Mouse (Mus musculus) liver, postnatal 0 days (tissue): ENCODE measurements around the gene P2ry14. TPM values are rescaled to one million over a fixed set of nuclear protein-coding genes. Genes with fewer than 3 reads are reported as not detected.

ENCODE experiments used
- ATAC-seq: fragments of 200-750 bp; cut with Nextera tagmentation; 2 replicates; pipeline ENCODE4 v1.8.0; 2017; ENCODE audit warnings: mild to moderate bottlenecking, moderate library complexity
- DNase-seq: peaks from one replicate; pipeline ENCODE4 v3.0.0-alpha.2; 2016
- H3K27ac ChIP-seq: fragments of 300-500 bp; sonication (generic); 2 replicates; pipeline ENCODE4 v1.5.1; 2014; ENCODE audit warnings: antibody characterized with exemption, moderate library complexity, mild to moderate bottlenecking, low read depth
- H3K27me3 ChIP-seq: fragments of 300-500 bp; sonication (generic); 2 replicates; pipeline ENCODE4 v1.6.1; 2014; ENCODE audit warnings: low read length, control low read depth, mixed read lengths; ENCODE audit not compliant: insufficient read depth
- H3K36me3 ChIP-seq: fragments of 300-500 bp; sonication (generic); replicated peaks from 2 replicates; pipeline ENCODE4 v1.6.1; 2014; ENCODE audit warnings: mild to moderate bottlenecking, control low read depth, low read length, moderate library complexity, mixed read lengths; ENCODE audit not compliant: insufficient read depth
- H3K4me1 ChIP-seq: fragments of 300-500 bp; sonication (generic); 2 replicates; pipeline ENCODE4 v1.6.1; 2014; ENCODE audit warnings: antibody characterized with exemption, mild to moderate bottlenecking, control low read depth; ENCODE audit not compliant: insufficient read depth
- H3K4me2 ChIP-seq: fragments of 300-500 bp; sonication (generic); 2 replicates; pipeline ENCODE4 v1.6.1; 2014; ENCODE audit warnings: low read depth, mild to moderate bottlenecking, low read length, moderate library complexity, mixed read lengths
- H3K4me3 ChIP-seq: fragments of 300-500 bp; sonication (generic); 2 replicates; pipeline ENCODE4 v1.5.1; 2014; ENCODE audit warnings: low read depth, low read length
- H3K9ac ChIP-seq: fragments of 300-500 bp; sonication (generic); replicated peaks from 2 replicates; pipeline ENCODE4 v1.6.1; 2014; ENCODE audit warnings: mild to moderate bottlenecking, moderate library complexity
- H3K9me3 ChIP-seq: fragments of 300-500 bp; sonication (generic); 2 replicates; pipeline ENCODE4 v1.6.1; 2016; ENCODE audit warnings: mild to moderate bottlenecking, control low read depth, low read length, mixed read lengths
- CTCF ChIP-seq: sonication (generic); IDR thresholded peaks from 2 replicates; pipeline ENCODE4 v1.5.1; 2016; ENCODE audit warnings: antibody characterized with exemption, low read depth
- EP300 ChIP-seq: IDR thresholded peaks from 2 replicates; pipeline ENCODE4 v1.6.1; 2016; ENCODE audit warnings: antibody characterized with exemption, low read depth, mild to moderate bottlenecking
- WGBS: fragments of 180-500 bp; shearing (Covaris S2); extraction: QIAGEN DNeasy Blood & Tissue Kit; methylation state at CpG from one replicate; pipeline ENCODE4 v1.1.7; 2014; ENCODE audit not compliant: insufficient replicate concordance; 5-methylcytosine and 5-hydroxymethylcytosine counted together
- polyA plus RNA-seq: library from polyadenylated mRNA; unstranded; fragments of >200 nt; fragmentation: Nextera tagmentation; extraction: Ambion mirVana; gene quantifications from 2 replicates; pipeline ENCODE4 v1.2.1, GENCODE M21; 2015

P2ry14 gene
- 7.3 and 9.4 TPM in 2 replicates for polyA plus RNA-seq

GRCm38 (mm10) chr3:59153424-59153823 lies at the start of gene P2ry14:
P2ry14 (minus strand) TSS chr3:59153618.
- no peaks in the 10 kb centered on the region for H3K36me3 ChIP-seq
- no peaks in the 10 kb centered on the region for H3K9me3 ChIP-seq
- no peak for TF ChIP-seq EP300
- TF ChIP-seq CTCF = no peak
- no peak within 1 kb of the TSS for H3K4me3 ChIP-seq
- H3K9ac ChIP-seq = no peak within 1 kb of the TSS
- no peak; the same call in 1 of the 2 replicates for ATAC-seq
- no peaks in the 10 kb centered on the region for H3K27me3 ChIP-seq
- 29% methylated on average over 5 of the region's 5 CpGs for WGBS
- DNase-seq = no peak
- peaks cover 5% of the 10 kb centered on the region; the same call in 1 of the 2 replicates for H3K4me1 ChIP-seq
- H3K4me2 ChIP-seq = no peak within 1 kb of the TSS; the same call in 1 of the 2 replicates
- peak within 1 kb of the TSS; percentile 39; the same call in 1 of the 2 replicates for H3K27ac ChIP-seq

- 68% methylated on average over 4 of the region's 4 CpGs for WGBS
These were observed 44.0 kb upstream of the P2ry14 start for GRCm38 (mm10) chr3:59197329-59197948.

GRCm38 (mm10) chr3:59194938-59195337 lies 41.5 kb upstream of the P2ry14 start, which contains the start of gene Gpr87:
Gpr87 (minus strand) TSS chr3:59195104.
- Histone ChIP-seq H3K36me3 (no peaks in the 10 kb centered on the region), H3K4me3 (no peak within 1 kb of the TSS), H3K9ac (no peak within 1 kb of the TSS), H3K4me1 (no peaks in the 10 kb centered on the region), H3K4me2 (no peak within 1 kb of the TSS), H3K27ac (no peak within 1 kb of the TSS), H3K9me3 (no peaks in the 10 kb centered on the region), H3K27me3 (no peaks in the 10 kb centered on the region)
- TF ChIP-seq CTCF (no peak), EP300 (no peak)
- DNase-seq (no peak), ATAC-seq (no peak)
- 78% methylated on average over 7 of the region's 7 CpGs for WGBS

More at GRCm38 (mm10) chr3:59197329-59197948, 44.0 kb upstream of the P2ry14 start:
- Histone ChIP-seq H3K4me1 (peaks cover 7% of the 10 kb centered on the region; the same call in 1 of the 2 replicates), H3K9me3 (no peaks in the 10 kb centered on the region), H3K9ac (no peak overlapping the region), H3K4me3 (no peak overlapping the region), H3K4me2 (no peak overlapping the region), H3K36me3 (no peaks in the 10 kb centered on the region), H3K27ac (no peak overlapping the region), H3K27me3 (no peaks in the 10 kb centered on the region)
- TF ChIP-seq EP300 (no peak), CTCF (no peak)
- DNase-seq (no peak), ATAC-seq (no peak)

GRCm38 (mm10) chr3:59194099-59194498 lies 40.7 kb upstream of the P2ry14 start:
- WGBS = 87% methylated on average over 7 of the region's 7 CpGs

GRCm38 (mm10) chr3:59191674-59192073 lies 38.3 kb upstream of the P2ry14 start:
- TF ChIP-seq CTCF = no peak
- no peak for TF ChIP-seq EP300
- Histone ChIP-seq H3K36me3 (no peaks in the 10 kb centered on the region), H3K9ac (no peak overlapping the region), H3K27me3 (no peaks in the 10 kb centered on the region), H3K4me2 (no peak overlapping the region), H3K4me3 (no peak overlapping the region), H3K27ac (no peak overlapping the region), H3K4me1 (no peaks in the 10 kb centered on the region), H3K9me3 (no peaks in the 10 kb centered on the region)
- WGBS = 88% methylated on average over 6 of the region's 6 CpGs
- no peak for DNase-seq
- ATAC-seq = no peak

More at GRCm38 (mm10) chr3:59194099-59194498, 40.7 kb upstream of the P2ry14 start:
- no peak for ATAC-seq
- Histone ChIP-seq H3K4me3 (no peak overlapping the region), H3K27me3 (no peaks in the 10 kb centered on the region), H3K27ac (no peak overlapping the region), H3K4me1 (no peaks in the 10 kb centered on the region), H3K36me3 (no peaks in the 10 kb centered on the region), H3K9ac (no peak overlapping the region), H3K4me2 (no peak overlapping the region), H3K9me3 (no peaks in the 10 kb centered on the region)
- DNase-seq = no peak
- no peak for TF ChIP-seq EP300
- no peak for TF ChIP-seq CTCF

GRCm38 (mm10) chr3:59187336-59187735 lies 33.9 kb upstream of the P2ry14 start:
- ATAC-seq (no peak), DNase-seq (no peak)
- no peaks in the 10 kb centered on the region for H3K9me3 ChIP-seq

More at GRCm38 (mm10) chr3:59187336-59187735, 33.9 kb upstream of the P2ry14 start:
- Histone ChIP-seq H3K27me3 (no peaks in the 10 kb centered on the region), H3K27ac (no peak overlapping the region), H3K4me3 (no peak overlapping the region), H3K4me2 (no peak overlapping the region), H3K9ac (no peak overlapping the region), H3K4me1 (no peaks in the 10 kb centered on the region), H3K36me3 (no peaks in the 10 kb centered on the region)
- 72% methylated on average over 4 of the region's 4 CpGs for WGBS
- no peak for TF ChIP-seq CTCF
- TF ChIP-seq EP300 = no peak
